Mouse (Mus musculus) frontal cortex, postnatal 10 days (tissue): Measurements from ENCODE around the gene Scaf1.
A peak's percentile ranks its signal among the peaks of the same experiment; 100 is the strongest.
"Not testable (repeated sequence)": the region's sequence is repeated elsewhere in the genome, so short reads cannot be mapped to it uniquely, and the experiment has no call there.

Experiments used
- DNase-seq, 2 experiments: peaks; one replicate each; pipeline ENCODE4 v3.0.0; 2022; ENCODE audit warnings: low spot score in 2 of 2, mixed read lengths in 1 of 2

The Scaf1 gene

GRCm38 (mm10) chr7:45045741-45046140 is 29.6 kb upstream of the Scaf1 start:
- no peak for DNase-seq

GRCm38 (mm10) chr7:45043307-45043706 is 27.1 kb upstream of the Scaf1 start:
- no peak for DNase-seq

- DNase-seq = no peak
Measured at GRCm38 (mm10) chr7:45040851-45041250, 24.7 kb upstream of the Scaf1 start.

- DNase-seq = no peak
Measured at GRCm38 (mm10) chr7:45038411-45038810, 22.2 kb upstream of the Scaf1 start.

GRCm38 (mm10) chr7:45037720-45038361 is 21.7 kb upstream of the Scaf1 start:
- no peak for DNase-seq

GRCm38 (mm10) chr7:45036702-45037101 is 20.5 kb upstream of the Scaf1 start:
- no peak for DNase-seq

GRCm38 (mm10) chr7:45035631-45036030 is 19.5 kb upstream of the Scaf1 start:
- DNase-seq = no peak

GRCm38 (mm10) chr7:45033722-45034359 is 17.7 kb upstream of the Scaf1 start:
- no peak for DNase-seq

- no peak for DNase-seq
Measured at GRCm38 (mm10) chr7:45030857-45031256, 14.7 kb upstream of the Scaf1 start.

- no peak for DNase-seq
Measured at GRCm38 (mm10) chr7:45029995-45030394, 13.8 kb upstream of the Scaf1 start.

- DNase-seq = no peak
Measured at GRCm38 (mm10) chr7:45028351-45028750, 12.2 kb upstream of the Scaf1 start.

GRCm38 (mm10) chr7:45027761-45028160 is 11.6 kb upstream of the Scaf1 start:
- no peak for DNase-seq

- no peak for DNase-seq
Measured at GRCm38 (mm10) chr7:45026256-45026655, 10.1 kb upstream of the Scaf1 start.

- DNase-seq = no peak
Measured at GRCm38 (mm10) chr7:45025601-45026220, 9.5 kb upstream of the Scaf1 start.

GRCm38 (mm10) chr7:45024281-45025248 is 8.4 kb upstream of the Scaf1 start:
- DNase-seq = no peak

- DNase-seq = not testable (repeated sequence)
Measured at GRCm38 (mm10) chr7:45023711-45024110, 7.5 kb upstream of the Scaf1 start.

- no peak for DNase-seq
Measured at GRCm38 (mm10) chr7:45020225-45020624, 4.1 kb upstream of the Scaf1 start.

- no peak for DNase-seq
Measured at GRCm38 (mm10) chr7:45019031-45019571, 2.9 kb upstream of the Scaf1 start.

GRCm38 (mm10) chr7:45017242-45018061 is 1.3 kb upstream of the Scaf1 start, which contains the start of gene Rras:
Gene Rras, plus strand, starts transcription at chr7:45017961.
- peak; percentile 80 to 85 for DNase-seq

- no peak for DNase-seq
Measured at GRCm38 (mm10) chr7:45016761-45017160, 598 bp upstream of the Scaf1 start.
